Mouse (Mus musculus): ENCODE results near the gene Sprr2i.

Gene Sprr2i

GRCm38 (mm10) chr3:92407691-92408090 lies at the start of gene Sprr2i:
TSS of gene Sprr2i (plus strand) at chr3:92407991.
- no peak for DNase-seq

GRCm38 (mm10) chr3:92361619-92362018 lies 46.2 kb upstream of the Sprr2i start:
- no peak for DNase-seq

- no peak for DNase-seq
These were observed 42.9 kb upstream of the Sprr2i start, which contains the start of gene Sprr2f for GRCm38 (mm10) chr3:92364887-92365286. TSS of gene Sprr2f (plus strand) at chr3:92365187.

GRCm38 (mm10) chr3:92373613-92374012 lies 34.2 kb upstream of the Sprr2i start:
- DNase-seq: no peak

- DNase-seq: no peak
These were observed 22.4 kb upstream of the Sprr2i start, which contains the start of gene Sprr2h for GRCm38 (mm10) chr3:92385385-92385784. TSS of gene Sprr2h (plus strand) at chr3:92385685.

GRCm38 (mm10) chr3:92394301-92394700 lies 13.5 kb upstream of the Sprr2i start:
- no peak for DNase-seq

GRCm38 (mm10) chr3:92417782-92418181 lies 10.0 kb downstream of the Sprr2i start, which contains the start of gene Sprr2j-ps:
TSS of gene Sprr2j-ps (plus strand) at chr3:92418082.
- DNase-seq: no peak

- no peak for DNase-seq
These were observed 21.5 kb downstream of the Sprr2i start, which contains the start of gene Gm9774 for GRCm38 (mm10) chr3:92429323-92429722. TSS of gene Gm9774 (minus strand) at chr3:92429423.

GRCm38 (mm10) chr3:92432282-92432681 lies 24.5 kb downstream of the Sprr2i start, which contains the start of gene Sprr2k:
TSS of gene Sprr2k (plus strand) at chr3:92432582.
- no peak for DNase-seq

GRCm38 (mm10) chr3:92438689-92439088 lies 30.9 kb downstream of the Sprr2i start, which contains the start of gene Sprr1b:
TSS of gene Sprr1b (minus strand) at chr3:92438789.
- no peak for DNase-seq

GRCm38 (mm10) chr3:92440177-92440576 lies 32.4 kb downstream of the Sprr2i start:
- DNase-seq: no peak

GRCm38 (mm10) chr3:92455151-92455550 lies 47.4 kb downstream of the Sprr2i start:
- DNase-seq: no peak

- DNase-seq: no peak
These were observed 50.8 kb downstream of the Sprr2i start, which contains the start of gene Sprr3 for GRCm38 (mm10) chr3:92458620-92459019. TSS of gene Sprr3 (minus strand) at chr3:92458720.

Measured in layer of hippocampus, adult 9-11 months (tissue).